Mouse (Mus musculus) left cerebral cortex, postnatal 36 days (tissue): ENCODE measurements around the gene Rhot2. TPM values are rescaled to one million over a fixed set of nuclear protein-coding genes. Genes with fewer than 3 reads are reported as not detected.
A peak's percentile ranks its signal among the peaks of the same experiment; 100 is the strongest.

Source experiments
- DNase-seq, 2 experiments: peaks; one replicate each; pipeline ENCODE4 v3.0.0; 2021 to 2022; ENCODE audit warnings: low spot score in 2 of 2, mixed read lengths in 1 of 2
- intact Hi-C: fragments of 180-260 bp; cut with DNase I; formaldehyde crosslinking; loops from one replicate; pipeline ENCODE4 v1.15.1; 2025
- total RNA-seq, 2 experiments: library from RNA; stranded (reverse); gene quantifications; 2 replicates each; pipeline ENCODE4 v1.2.3; 2021

Rhot2 gene
- total RNA-seq: 10 to 100 TPM; 73.7 to 86.7 TPM

DNA sequence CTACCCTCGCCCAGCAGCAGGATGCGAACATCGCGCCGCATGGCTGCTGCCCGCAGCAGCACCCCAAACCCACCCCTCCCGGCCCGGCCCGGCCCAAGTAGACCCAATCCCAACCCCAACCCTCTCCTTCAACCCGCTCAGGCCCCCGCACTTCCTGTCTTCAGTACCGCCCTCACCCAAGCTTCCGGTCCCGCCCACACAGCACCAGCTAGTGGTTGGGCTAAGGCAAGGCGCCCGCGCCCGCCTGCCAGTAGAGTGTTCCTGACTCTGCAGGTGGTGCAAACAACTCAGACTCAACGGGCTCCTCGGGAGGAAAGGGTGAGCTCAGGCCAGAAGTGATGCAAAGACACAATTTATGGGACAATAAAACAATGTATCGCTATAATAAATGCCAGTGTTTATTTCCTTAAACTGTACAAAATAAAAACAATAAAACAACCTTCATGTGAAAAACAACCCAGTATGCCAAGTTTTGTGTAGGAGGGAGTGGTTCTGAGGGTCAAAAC, at the start of gene Rhot2:
TSS of gene Rhot2 (minus strand) at position 456 of the 506 bp plus-strand sequence.
- intact Hi-C loops: no loop called here

DNA sequence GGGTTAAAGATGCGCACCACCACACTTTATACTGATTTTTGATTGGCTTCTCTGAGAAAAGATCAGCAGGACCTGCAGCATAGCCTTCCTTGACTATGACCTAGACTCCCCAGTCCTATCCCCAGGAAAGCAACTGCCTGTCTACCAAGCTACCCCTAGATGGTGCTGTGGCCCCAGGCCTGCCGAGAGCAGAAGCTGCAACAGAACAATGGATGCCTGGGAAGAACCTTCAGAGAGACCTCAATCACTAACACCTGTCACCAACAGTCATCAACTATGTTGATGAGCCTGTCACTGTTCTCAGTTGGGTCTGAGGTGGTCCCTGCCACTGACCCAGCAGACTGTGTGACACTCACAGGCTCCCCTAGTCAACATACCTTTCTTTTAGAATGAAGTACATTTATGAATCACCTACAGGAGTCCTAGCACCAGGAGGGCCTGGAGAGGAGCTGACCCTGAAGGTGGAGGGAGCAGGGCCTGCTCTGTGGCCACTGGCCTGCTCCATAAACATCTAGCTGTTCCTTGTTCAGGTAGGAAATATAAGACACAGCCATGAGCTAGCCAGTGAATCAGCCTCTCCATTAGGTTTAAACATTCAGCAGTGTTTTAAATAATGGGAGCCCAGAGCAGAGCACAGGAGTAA, 49.4 kb upstream of the Rhot2 start:
- peak in 1 of 2 experiments; percentile 58 for DNase-seq
- intact Hi-C loops: loop anchor here (2.0 to 5.0 kb wide), 3 partner anchors 25 to 115 kb away; partner anchors contain the start of gene Rab40c

More for the DNA sequence above, at the start of gene Rhot2:
- peak; percentile 92 to 94 for DNase-seq

DNA sequence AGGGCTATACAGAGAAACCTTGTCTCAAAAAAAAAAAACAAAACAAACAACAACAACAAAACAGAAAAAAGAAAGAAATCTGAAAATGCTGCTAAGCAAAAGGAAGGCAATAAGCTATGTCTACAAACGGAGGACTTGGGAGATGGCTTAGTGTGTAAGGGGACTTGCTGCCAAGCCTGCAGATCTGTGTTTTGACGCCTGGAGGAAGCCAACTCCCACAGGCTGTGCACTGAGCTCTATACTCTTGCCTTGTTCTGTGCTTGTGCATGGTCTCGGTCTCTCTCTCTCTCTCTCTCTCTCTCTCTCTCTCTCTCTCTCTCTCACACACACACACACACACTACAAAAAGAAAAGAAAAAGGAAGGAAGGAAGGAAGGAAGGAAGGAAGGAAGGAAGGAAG, 44.2 kb upstream of the Rhot2 start:
- DNase-seq: no peak
- intact Hi-C loops: loop anchor here (10.0 kb wide), 1 partner anchor 206 kb away; the partner anchor contains the start of genes Decr2 and Nme4

DNA sequence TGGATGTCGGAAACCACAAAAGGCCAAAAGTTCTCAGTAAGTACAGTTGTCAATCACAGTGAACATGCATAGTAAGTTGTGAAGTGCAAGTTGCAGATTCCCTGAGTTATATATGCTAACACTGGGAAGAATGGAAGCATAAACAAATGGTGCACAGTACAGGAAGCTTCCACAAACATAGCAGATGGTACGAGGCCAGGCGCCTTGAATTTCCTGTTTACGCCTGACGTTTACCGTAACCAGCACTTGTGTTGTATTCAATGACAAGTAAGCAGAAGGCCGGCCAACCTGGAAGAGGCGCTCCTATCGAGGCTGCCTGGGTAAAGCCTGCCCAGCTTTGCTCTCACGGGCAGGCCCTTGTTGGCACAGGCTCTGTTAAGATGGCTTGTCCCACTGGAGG, 42.8 kb upstream of the Rhot2 start:
- DNase-seq: no peak
- intact Hi-C loops: loop anchor here (10.0 kb wide), 1 partner anchor 207 kb away; the partner anchor contains the start of genes Decr2 and Nme4

DNA sequence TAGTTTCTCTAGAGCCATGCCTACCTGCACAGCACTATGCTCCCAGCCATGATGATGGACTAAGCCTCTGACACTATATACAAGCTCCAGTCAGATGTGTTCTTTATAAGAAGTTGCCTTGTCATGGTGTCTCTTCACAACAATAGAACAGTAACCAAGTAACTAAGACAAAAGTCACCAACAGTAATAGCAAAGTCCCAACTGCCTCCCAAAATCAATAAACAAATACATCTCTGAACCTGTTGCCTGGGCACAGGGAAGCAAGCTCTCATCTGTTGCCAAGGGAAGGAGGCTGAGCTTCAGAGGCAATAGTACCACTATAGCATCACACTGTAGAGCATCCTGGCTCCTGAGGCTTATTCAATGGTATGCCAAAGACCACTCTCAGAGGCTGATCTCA, 42.2 kb upstream of the Rhot2 start:
- intact Hi-C loops: loop anchor here (10.0 kb wide), 1 partner anchor 208 kb away; the partner anchor contains the start of genes Decr2 and Nme4
- no peak for DNase-seq

DNA sequence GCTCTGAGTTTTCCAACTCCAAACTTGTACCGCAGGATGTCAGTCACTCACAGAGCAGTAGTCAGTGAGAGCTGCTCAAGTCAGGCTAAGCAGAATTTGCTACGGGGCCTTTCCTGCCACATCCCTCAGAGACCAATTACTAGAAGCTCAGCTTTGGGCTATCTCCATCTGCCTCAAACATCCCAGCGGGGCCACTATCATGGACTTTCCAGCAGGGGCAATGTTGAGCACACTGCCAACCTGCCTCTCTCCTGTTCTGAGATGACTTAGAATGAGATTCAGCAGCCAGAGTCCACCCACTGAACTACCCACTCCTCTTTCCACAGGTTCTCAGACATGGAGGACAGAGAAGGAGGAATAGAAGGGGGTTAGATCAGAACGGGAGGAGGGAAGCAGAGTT, 41.0 kb upstream of the Rhot2 start:
- DNase-seq: no peak
- intact Hi-C loops: loop anchor here (10.0 kb wide), 1 partner anchor 209 kb away; the partner anchor contains the start of genes Decr2 and Nme4

DNA sequence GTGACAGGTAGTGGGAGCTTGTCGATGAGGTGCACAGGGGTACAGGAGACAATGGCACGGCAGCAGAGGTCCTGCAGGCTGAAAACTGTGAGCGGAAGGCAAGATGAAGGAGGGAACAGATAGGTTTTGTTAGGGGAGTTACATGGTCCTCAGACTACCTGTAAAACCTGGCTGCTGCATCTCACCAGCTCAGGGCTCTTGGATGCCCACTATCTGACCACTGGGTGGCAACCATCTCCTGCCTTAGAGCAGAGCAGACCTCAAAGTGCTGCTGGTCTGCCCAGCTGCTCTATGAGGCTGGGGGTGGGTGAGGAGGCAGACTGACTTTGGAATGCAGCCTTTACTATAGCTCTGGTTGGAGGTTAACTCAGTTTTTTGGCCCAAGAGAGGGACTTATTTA, 39.2 kb upstream of the Rhot2 start:
- DNase-seq: no peak
- intact Hi-C loops: loop anchor here (10.0 kb wide), 1 partner anchor 211 kb away; the partner anchor contains the start of genes Decr2 and Nme4

DNA sequence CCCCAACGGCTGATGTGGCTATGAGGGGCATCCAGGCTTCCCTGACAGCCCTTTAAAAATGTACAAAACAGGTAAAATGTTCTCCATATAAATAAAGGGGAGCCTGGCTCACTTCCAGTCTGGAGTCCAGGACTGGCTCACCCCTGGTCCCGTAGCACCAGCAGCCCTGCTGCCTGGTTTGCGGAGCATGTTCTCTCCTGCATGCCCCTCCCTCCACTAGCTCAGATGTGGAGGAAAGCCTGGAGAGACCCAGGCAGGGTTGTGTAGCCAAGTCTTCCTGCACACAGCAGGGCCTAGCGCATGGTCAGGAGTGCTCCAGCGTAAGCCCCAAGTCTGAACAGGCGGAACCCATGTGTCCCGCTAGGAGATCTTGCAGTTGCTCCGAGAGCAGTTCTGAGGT, 38.6 kb upstream of the Rhot2 start:
- DNase-seq: no peak
- intact Hi-C loops: loop anchor here (10.0 kb wide), 1 partner anchor 212 kb away; the partner anchor contains the start of genes Decr2 and Nme4

DNA sequence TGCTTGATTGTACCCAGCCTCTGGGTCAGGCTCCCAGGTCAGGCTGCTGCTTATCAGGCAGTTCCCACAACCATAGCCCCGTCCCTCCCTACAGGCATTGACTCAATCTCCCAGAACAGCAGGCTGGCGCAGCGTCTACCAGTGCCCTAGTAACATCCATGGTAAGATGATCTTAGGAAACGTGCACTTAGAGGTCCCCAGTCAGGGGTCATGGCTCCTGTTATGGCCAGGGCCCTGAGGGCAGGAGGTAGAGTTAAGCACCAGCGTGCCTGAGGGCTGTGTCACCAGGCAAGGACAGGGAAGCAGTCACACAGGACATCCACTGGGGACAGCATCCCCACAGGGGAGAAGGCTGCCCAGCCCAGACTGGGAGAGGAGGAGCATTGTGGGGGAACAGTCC, 37.7 kb upstream of the Rhot2 start:
- DNase-seq: no peak
- intact Hi-C loops: loop anchor here (10.0 kb wide), 1 partner anchor 212 kb away; the partner anchor contains the start of genes Decr2 and Nme4

DNA sequence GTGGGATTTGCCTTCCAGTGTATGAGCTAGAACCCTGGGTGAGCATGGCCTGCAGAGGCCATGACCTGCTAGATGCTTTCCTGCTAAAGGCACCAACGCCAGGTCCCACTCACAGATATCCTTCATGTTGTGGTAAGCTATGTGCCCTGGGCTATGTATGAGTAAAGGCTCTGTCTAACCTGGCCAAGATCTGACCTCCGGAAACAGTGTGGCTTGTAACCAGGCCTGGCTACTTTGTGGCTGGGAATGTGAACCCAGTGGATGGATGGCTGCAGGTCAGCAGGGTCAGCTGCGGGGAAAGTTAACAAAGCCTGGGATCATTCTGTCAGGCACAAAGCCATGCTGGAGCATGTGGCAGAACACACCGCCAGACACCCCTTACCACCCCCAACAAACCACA, 37.0 kb upstream of the Rhot2 start:
- DNase-seq: no peak
- intact Hi-C loops: loop anchor here (10.0 kb wide), 1 partner anchor 213 kb away; the partner anchor contains the start of genes Decr2 and Nme4

DNA sequence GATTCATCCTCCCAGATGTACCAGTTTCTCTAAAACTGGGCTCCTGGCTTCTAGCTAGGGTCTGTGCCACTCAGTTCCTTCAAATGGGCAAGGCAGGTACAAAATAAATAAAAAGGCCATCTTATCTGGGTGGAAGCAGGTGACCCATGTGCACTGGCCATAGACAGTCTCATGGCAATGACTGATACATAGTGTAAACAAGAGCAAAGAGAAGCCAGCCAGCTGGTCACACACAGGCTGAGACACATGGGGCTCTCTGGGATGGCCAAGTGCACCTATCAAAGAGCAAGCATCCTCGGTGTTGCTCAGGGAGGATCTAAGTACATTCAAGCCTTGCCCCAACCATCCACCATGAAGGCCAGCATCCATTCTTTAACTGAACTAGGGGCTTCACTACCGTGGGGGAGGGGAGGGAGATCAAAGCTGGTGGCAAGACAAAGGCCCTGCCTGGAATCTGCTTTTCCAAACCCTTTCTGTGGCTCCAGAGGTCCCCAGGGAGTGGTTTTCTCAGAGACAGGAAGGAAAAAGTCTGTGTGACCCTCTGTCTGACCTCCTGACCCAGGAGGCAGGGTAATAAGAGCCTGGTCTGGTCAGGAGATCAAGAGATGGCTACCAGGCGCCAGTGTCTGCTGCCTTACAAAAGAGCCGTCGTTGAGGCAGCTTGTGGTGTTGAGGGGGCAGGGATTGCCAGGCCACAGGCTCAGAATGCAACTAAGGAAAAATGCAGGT, 36.4 kb upstream of the Rhot2 start:
- no peak for DNase-seq
- intact Hi-C loops: loop anchor here (10.0 kb wide), 1 partner anchor 214 kb away; the partner anchor contains the start of genes Decr2 and Nme4

DNA sequence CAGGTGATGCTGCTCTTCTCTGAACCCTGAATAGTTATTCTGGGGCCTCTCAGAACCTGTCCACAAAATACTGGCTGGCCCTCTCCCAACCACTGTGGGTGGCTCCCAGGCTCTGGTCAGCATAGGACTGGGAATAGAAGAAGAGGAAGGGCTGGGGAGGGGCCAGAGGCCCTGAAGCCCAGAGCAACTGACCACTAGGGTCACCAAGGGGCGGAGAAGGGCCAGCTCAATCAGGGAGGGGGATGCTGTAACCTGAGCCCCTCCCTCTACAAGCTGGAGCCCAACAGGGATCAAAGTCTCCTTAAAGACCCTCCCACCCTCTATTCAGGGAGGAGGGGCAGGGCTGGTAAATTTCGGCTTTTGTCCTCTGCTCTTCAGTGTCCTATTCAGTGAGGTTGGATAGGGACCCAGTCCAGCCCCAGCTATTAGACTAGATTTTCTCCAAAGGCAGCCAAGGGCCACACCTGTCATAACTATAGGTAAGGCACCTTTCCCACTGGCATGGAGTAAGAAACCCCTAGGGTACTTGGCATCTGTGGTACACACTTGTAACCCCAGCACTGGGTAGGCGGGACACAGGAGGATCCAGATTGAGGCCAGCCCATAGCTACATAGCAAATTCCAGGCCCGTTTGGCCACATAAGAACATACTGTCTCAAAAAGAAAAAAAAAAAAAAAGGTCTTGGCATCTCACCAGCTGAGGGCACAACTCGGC, 35.7 kb upstream of the Rhot2 start, which contains the start of gene Wfikkn1:
TSS of gene Wfikkn1 (minus strand) at position 663 of the 715 bp plus-strand sequence.
- no peak for DNase-seq
- intact Hi-C loops: loop anchor here (10.0 kb wide), 1 partner anchor 214 kb away; the partner anchor contains the start of genes Decr2 and Nme4

DNA sequence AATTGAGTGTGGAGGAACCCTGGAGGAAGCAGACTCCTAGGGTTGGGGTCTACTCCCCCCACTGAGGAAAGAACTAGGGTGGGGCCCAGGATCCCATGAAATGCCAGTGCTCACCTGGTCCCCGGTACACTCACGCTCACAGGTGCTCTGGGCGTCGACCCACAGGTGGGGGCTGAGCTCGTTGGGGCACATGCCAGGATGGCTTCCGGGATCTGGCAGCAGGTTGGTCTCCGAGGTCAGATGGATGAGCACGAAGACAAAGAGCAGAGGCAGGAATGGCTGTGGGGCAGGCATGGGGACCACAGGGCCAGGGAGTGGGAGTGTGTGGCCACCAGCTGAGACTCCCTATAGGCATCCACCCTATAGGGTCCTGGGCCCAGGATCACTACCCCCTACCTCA, 35.1 kb upstream of the Rhot2 start:
- DNase-seq: no peak

DNA sequence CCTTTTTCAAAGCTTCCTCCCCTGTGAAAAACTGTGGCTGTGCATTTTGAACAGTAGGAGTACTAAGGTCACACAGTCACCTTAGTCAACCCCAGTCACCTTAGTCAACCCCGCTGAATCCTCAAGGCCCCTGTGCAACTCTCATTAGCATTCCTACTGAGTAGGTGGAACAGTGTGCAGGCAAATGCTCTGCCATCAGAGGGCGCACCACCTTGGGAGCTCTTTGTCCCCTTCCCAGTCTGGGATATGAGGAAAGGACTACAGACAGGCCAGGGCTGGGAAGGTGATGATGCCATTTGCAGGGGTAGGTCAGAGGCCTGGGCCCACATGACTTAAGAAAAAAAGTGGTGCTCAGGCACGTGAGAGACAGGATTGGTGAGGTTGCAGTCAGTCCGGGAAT, 34.6 kb upstream of the Rhot2 start:
- intact Hi-C loops: no loop called here
- no peak for DNase-seq

More for the DNA sequence above, 35.1 kb upstream of the Rhot2 start:
- intact Hi-C loops: loop anchor here (10.0 kb wide), 1 partner anchor 215 kb away; the partner anchor contains the start of genes Decr2 and Nme4

DNA sequence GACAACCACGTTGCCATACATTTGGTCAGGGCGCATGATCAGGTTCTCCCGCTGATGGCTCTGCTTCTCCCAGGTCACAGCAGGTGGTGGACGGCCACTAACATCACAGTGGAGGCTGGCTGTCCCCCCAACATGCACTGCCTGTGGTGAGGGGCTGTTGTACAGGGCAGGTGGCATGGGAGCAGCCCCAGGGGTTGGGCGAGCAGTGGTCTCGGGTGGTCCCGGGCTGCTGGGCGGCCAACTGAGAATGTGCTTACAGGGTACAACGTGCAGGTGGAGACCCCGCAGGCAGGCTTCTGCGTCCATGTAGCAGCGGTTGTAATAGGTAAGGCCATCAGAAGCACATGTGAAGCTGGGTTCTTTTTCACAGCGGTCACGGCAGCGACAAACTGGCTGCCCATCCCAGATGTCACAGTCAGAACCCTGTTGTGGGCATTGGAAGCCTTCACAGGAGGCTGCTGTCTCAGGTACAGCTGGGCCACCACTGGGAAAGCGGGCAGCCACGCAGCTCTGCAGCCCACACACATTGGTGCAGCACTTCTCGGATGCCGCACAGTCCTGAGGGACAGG, 34.0 kb upstream of the Rhot2 start:
- no peak for DNase-seq
- intact Hi-C loops: no loop called here

DNA sequence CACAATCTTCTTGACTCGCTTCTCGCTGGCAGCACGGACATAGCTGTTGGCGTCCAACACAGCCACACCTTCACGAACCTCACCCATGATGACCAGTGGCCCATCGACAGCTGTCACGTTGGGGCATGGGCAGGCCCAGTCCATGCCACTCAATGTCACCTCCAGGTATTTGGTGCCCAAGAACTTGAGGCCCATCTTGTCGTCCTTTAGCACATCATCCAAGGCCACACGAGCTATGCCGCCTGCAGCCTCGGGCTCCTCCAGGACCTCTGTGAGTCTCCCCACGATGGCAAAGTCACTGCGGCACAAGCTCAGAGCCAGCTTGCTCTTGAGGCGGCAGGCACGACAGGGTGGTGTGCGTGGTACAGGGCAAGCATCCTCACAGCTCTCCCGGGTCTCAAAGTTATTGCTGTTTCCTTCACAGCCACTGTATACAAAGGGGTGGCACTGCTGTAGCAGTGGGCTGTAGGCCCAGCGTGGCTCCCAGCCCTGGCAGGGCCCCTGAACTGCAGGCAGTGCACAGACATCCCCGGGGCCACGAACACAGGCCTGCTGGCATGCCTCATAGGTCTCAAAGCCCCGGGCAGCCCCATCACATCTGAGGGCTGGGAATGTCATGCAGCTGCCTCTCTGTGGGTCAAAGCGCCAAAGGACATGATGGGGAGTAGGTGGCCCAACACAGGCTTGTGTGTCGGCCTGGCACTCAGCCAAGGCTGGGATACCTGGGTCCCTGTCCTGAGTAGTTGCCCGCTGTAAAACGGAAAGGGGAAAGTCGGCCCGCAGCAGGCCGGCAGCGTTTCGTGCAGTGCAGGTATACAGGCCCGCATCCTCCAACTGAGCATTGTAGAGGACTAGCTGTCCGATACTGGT, 33.3 kb upstream of the Rhot2 start:
- no peak for DNase-seq
- intact Hi-C loops: no loop called here

DNA sequence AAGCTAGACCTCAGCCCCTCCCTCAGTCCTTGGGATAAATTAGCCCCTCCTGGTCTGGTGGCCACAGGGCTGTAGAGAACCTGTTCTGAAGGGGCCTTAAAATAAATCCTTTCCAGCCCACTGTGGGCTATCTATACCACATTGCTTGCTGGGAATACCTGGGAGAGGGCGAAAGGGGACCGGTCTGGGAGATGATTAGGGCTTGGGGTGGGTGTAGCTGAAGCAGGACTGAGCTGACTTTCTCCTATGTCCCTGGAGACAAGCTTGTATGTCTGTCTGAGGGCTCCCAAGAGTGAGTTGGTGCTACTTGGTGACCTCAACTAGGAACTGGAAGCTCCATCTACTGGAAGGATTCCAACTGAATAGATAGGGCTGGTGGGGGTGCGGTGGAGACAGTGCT, 32.4 kb upstream of the Rhot2 start:
- no peak for DNase-seq
- intact Hi-C loops: no loop called here

DNA sequence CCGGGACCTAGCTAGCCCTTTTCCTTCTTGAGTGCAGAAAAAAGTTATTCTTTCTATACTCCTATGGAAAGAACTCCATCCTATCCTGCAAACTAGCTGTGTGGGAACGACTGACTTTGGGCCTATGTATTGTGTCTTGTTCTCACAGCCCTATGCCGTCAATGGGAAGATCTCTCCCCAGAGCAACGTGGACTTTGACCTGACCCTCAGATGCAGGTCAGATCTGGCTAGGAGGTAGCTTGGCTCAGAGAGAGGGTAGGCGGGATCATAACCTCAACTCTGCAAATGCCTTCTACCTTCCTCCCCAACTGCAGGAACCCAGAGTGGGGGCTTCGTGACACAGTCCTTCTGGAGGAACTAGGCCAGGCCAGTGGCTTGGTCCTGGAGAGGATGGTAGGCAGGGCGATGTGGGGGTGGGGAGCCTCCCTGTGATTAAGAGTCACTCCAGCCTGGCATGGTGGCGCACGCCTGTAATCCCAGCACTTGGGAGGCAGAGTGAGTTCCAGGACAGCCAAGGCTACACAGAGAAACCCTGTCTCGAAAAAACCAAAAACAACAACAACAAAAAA, 31.8 kb upstream of the Rhot2 start:
- intact Hi-C loops: no loop called here
- no peak for DNase-seq
